25 mouse cellular contexts compared by ENCODE assay signal in the genomic region with DNA sequence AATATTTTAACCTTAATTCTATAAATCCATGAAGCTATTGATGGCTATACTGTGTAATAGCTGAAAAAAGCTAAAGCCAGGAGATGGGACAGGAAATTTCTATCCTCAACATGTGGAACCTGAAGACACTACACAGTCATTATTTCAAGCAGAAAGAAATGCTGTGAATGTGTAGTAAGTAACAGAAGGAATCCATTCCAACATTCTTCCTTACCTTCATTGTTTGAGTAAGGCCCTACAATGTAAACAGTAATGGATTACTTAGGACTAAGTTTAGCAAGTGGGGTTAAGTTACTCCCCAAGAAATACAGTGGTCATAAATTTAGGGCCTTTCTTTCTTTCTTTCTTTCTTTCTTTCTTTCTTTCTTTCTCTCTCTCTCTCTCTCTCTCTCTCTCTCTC. TPM values are rescaled to one million over a fixed set of nuclear protein-coding genes. Genes with fewer than 3 reads are reported as not detected.
"Had no signal": no experiment of that assay in that cellular context is flagged by ENCODE, and none has a peak within 500 bp of the region (broad histone marks: within the 10 kb centered on the region; RNA-seq: fewer than 3 reads in every experiment).

No protein-coding gene starts in this region.

- ATAC-seq: liver, embryonic 12.5 days; liver, postnatal 0 days; lung, postnatal 0 days; midbrain, embryonic 13.5 days; midbrain, embryonic 15.5 days; midbrain, embryonic 16.5 days had no signal

- H3K27me3 ChIP-seq: limb, embryonic 12.5 days; limb, embryonic 13.5 days; limb, embryonic 15.5 days; liver, embryonic 12.5 days; liver, embryonic 13.5 days; liver, embryonic 15.5 days; lung, embryonic 15.5 days; megakaryocyte, embryonic 14.5 days; midbrain, embryonic 12.5 days; midbrain, embryonic 13.5 days; midbrain, embryonic 15.5 days had no signal

- DNase-seq: left cerebral cortex, postnatal 4 days; liver; liver, embryonic 13.5 days; liver, postnatal 0 days; lung, adult 18-20 months; lung, adult 2 months; lung, embryonic 14.5 days; lung, postnatal 10 days; lung, postnatal 14 days; lung, postnatal 36 days; lung, postnatal 4 days; midbrain, embryonic 14.5 days had no signal

RNA-seq across cellular contexts. Expression of a gene that starts 17.7 kb away (rescaled TPM):
- polyA plus RNA-seq: liver, adult 2 months had no signal
